Mouse (Mus musculus) cerebellum, adult 2 months (tissue): ENCODE data around the gene Gm20518. TPM values are rescaled to one million over a fixed set of nuclear protein-coding genes. Genes with fewer than 3 reads are reported as not detected.

Source experiments
- DNase-seq, 2 experiments: peaks; one replicate each; pipeline ENCODE4 v3.0.0; 2021
- H3K27ac ChIP-seq: fragments of 200-500 bp; 2 replicates; pipeline ENCODE4 v1.5.1; 2012; ENCODE audit warnings: low read length, control low read depth, inconsistent platforms; ENCODE audit not compliant: insufficient read depth
- H3K27me3 ChIP-seq: fragments of 200-500 bp; 2 replicates; pipeline ENCODE4 v1.6.1; 2012; ENCODE audit warnings: inconsistent platforms, mild to moderate bottlenecking, low read length, moderate library complexity; ENCODE audit not compliant: control insufficient read depth, insufficient read depth
- H3K4me1 ChIP-seq: fragments of 200-500 bp; 2 replicates; pipeline ENCODE4 v1.6.1; 2011; ENCODE audit warnings: low read length; ENCODE audit not compliant: control insufficient read depth, insufficient read depth
- H3K4me3 ChIP-seq: fragments of 200-500 bp; replicated peaks from 2 replicates; pipeline ENCODE3; 2011; ENCODE audit warnings: mild to moderate bottlenecking, low read depth, low read length, control low read depth; ENCODE audit not compliant: insufficient read depth
- CTCF ChIP-seq: fragments of 200-500 bp; IDR thresholded peaks from 2 replicates; pipeline ENCODE4 v1.5.1; 2011; ENCODE audit warnings: low read depth, mild to moderate bottlenecking, control low read depth, low read length, moderate library complexity, borderline replicate concordance; ENCODE audit not compliant: insufficient read depth
- POLR2A ChIP-seq: fragments of 200-500 bp; IDR thresholded peaks from 2 replicates; pipeline ENCODE4 v1.6.1; 2011; ENCODE audit warnings: low read length, control low read depth, borderline replicate concordance; ENCODE audit not compliant: insufficient read depth
- WGBS: fragments of 180-500 bp; shearing (Covaris S2); methylation state at CpG from one replicate; pipeline ENCODE4 v1.1.7; 2018; 5-methylcytosine and 5-hydroxymethylcytosine counted together
- polyA plus RNA-seq: library from polyadenylated mRNA; depleted of rRNA; stranded (reverse); fragments of >200 nt; gene quantifications from 2 replicates; pipeline ENCODE4 v1.2.3, GENCODE M21; 2012

Gene Gm20518
- polyA plus RNA-seq, 1 experiment = 9.1 TPM

- DNase-seq = no peak
- no peak overlapping the region for H3K4me3 ChIP-seq
- peaks cover 46% of the 10 kb centered on the region for H3K4me1 ChIP-seq
- peak overlapping the region; percentile 84 for H3K27ac ChIP-seq
- TF ChIP-seq CTCF (0 out of 2 replicates have a peak, but pooled peaks have one; percentile 9), POLR2A (no peak)
- WGBS = 72% methylated on average over 6 of the region's 6 CpGs
- H3K27me3 ChIP-seq = no peaks in the 10 kb centered on the region
Observed at GRCm38 (mm10) chr16:17849486-17849885, 42.0 kb downstream of the Gm20518 start.

DNA sequence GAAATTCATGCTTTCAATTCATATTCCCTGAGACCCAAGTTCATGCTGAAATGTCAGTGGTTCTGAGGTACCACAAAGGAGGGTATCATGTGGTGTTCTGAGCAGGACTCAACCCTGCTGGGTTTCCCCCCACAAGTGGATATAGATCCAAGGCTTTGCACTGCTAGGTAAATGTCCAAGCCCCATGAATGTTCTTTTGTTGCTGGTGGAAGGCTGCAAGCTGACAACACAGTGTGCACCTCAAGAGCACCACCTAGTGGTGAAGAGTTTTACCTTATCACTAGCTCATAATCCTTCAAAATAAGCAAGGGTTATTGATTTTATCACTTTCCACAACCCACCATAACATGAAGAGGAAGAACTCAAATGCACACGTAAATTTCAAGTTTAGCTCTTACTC is 42.5 kb downstream of the Gm20518 start:
- Histone ChIP-seq H3K4me3 (no peak overlapping the region), H3K4me1 (peaks cover 51% of the 10 kb centered on the region), H3K27me3 (no peaks in the 10 kb centered on the region), H3K27ac (peak overlapping the region; percentile 63; the same call in 1 of the 2 replicates)
- TF ChIP-seq CTCF = peak; percentile 80
- no peak for TF ChIP-seq POLR2A
- peak; percentile 53 to 81 for DNase-seq
- 22% methylated on average over 1 of the region's 1 CpGs for WGBS

- TF ChIP-seq CTCF (no peak), POLR2A (no peak)
- Histone ChIP-seq H3K27ac (peak overlapping the region; percentile 63; the same call in 1 of the 2 replicates), H3K27me3 (no peaks in the 10 kb centered on the region), H3K4me3 (no peak overlapping the region), H3K4me1 (peaks cover 55% of the 10 kb centered on the region)
- no peak for DNase-seq
- WGBS = 82% methylated on average over 6 of the region's 6 CpGs
Observed at GRCm38 (mm10) chr16:17848431-17848830, 43.0 kb downstream of the Gm20518 start.

DNA sequence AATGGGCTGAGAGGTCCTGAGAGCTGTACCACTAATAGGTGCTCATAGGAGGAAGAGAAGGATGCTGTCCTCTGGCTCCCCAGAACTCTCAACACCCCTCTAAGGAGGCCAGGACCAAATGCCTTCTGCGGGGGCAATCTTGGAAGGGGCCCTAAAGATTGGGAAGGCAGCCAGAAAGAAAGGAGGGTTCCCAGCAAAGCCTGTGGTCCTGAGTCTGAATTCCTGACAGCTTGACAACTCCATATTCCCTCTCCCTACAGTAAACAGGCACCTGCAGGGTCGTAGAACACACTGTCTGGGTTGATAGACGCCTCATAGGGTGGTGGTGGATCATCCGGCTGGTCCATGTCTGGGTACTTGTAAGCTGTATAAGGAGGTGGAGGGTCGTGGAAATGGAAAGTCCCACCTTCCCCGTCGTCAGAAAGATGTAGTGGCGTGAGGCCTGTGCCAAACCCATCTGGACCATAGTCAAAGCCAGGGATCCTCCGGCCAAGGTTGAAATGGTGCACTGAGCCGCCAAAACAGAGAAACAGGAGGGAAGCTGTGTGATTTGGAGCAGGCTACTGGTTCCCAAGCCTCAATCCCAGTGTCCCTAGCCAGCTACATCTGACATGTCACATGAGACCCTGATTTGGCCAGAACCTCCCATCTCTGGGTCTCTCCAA is 47.6 kb downstream of the Gm20518 start:
- peak; percentile 74 to 76 for DNase-seq
- WGBS = 13% methylated on average over 10 of the region's 10 CpGs
- Histone ChIP-seq H3K27ac (peak overlapping the region; percentile 45; the same call in 1 of the 2 replicates), H3K4me3 (no peak overlapping the region), H3K4me1 (peaks cover 48% of the 10 kb centered on the region), H3K27me3 (no peaks in the 10 kb centered on the region)
- no peak for TF ChIP-seq POLR2A

- WGBS = 36% methylated on average over 7 of the region's 7 CpGs
- H3K4me3 ChIP-seq = no peak overlapping the region
- peak; percentile 54 to 61 for DNase-seq
- H3K27ac ChIP-seq = no peak overlapping the region
- no peaks in the 10 kb centered on the region for H3K27me3 ChIP-seq
- H3K4me1 ChIP-seq = peaks cover 57% of the 10 kb centered on the region
- TF ChIP-seq CTCF (no peak), POLR2A (no peak)
Observed at GRCm38 (mm10) chr16:17842437-17842836, 49.0 kb downstream of the Gm20518 start.

DNA sequence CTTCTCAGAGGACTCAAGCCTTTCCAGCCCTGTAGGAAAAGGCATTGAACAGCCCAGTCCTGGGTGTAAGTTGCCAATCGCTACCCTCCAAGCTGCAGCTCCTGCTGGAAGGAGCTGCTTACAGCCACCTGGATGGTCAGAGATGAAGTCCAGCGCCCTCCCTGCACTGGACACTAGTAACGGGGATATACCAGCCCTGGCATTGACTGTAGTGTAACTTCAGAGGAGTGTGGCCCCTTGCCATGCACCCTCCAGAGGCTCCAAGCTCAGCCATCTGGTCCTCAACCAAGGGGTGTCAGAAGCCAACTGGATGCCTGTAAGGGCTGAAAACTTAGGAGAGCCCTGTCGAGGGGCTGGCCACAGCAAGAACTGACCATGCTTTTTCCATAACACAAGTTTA is 51.5 kb downstream of the Gm20518 start:
- DNase-seq = peak; percentile 83 to 88
- H3K27ac ChIP-seq = peak overlapping the region; percentile 26
- H3K27me3 ChIP-seq = no peaks in the 10 kb centered on the region
- TF ChIP-seq POLR2A = no peak
- no peak for TF ChIP-seq CTCF
- peaks cover 62% of the 10 kb centered on the region for H3K4me1 ChIP-seq
- H3K4me3 ChIP-seq = no peak overlapping the region
- WGBS = 10% methylated on average over 4 of the region's 4 CpGs

DNA sequence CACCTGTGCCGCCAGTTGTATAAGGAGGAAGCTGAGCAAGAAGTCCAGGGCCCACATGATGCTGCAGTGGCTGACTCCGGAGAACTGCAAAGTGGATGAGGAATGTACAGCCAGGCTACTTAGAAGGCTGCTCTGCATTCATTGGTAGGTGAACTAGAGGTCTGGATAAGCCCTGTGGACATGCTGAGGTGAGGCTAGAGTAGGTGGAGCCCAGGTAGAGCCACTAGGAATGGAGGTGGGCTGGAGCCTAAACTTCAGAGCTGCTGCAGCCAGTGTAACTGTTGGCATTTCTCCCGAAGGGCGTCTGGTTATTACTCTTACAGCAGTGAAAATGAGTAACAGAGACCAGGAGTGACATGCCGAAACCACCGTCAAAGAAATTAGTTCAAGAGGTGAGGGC is 53.4 kb downstream of the Gm20518 start, which contains the start of gene Car15:
Car15 (minus strand) TSS at position 314 of the 400 bp plus-strand sequence.
- WGBS = 82% methylated on average over 6 of the region's 6 CpGs

GRCm38 (mm10) chr16:17835481-17835880 is 56.0 kb downstream of the Gm20518 start:
- 39% methylated on average over 13 of the region's 13 CpGs for WGBS
- no peak for TF ChIP-seq CTCF
- no peak for TF ChIP-seq POLR2A
- Histone ChIP-seq H3K4me3 (no peak overlapping the region), H3K27ac (no peak overlapping the region), H3K27me3 (no peaks in the 10 kb centered on the region), H3K4me1 (peaks cover 44% of the 10 kb centered on the region)
- peak in 1 of 2 experiments; percentile 43 for DNase-seq

More for the DNA sequence above, 53.4 kb downstream of the Gm20518 start, which contains the start of gene Car15:
- H3K27me3 ChIP-seq = no peaks in the 10 kb centered on the region
- DNase-seq = no peak
- H3K4me3 ChIP-seq = no peak within 1 kb of the TSS
- TF ChIP-seq POLR2A = no peak
- no peak for TF ChIP-seq CTCF
- no peak within 1 kb of the TSS for H3K27ac ChIP-seq
- H3K4me1 ChIP-seq = peaks cover 48% of the 10 kb centered on the region
